Mouse (Mus musculus) A20 (cell line): ENCODE results near the gene Trabd2b.
A peak's percentile ranks its signal among the peaks of the same experiment; 100 is the strongest.

Experiments used
- DNase-seq: peaks from one replicate; pipeline ENCODE4 v3.0.0-alpha.2; 2011; ENCODE audit warnings: low read depth, low spot score

The Trabd2b gene

DNA sequence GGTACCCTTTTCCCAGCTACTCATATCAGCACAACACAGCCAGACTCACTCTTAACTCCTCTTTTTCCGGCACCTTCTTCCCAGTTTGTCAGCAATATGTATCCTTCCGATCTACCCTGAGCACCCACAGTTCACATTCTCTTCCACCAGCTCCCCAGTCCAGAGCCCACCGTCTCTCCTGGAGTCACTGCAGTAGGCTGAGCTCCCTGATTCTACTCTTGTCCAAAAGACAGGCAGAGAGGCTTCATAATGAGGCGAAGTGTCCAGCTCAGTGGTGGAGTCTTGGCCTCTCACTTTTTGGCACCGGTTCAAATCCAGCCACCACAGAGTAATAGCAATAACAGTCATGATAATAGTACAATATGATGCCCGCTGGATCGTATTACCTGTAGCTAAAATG is 133.5 kb downstream of the Trabd2b start:
- no peak for DNase-seq

GRCm38 (mm10) chr4:114541221-114541620 is 134.7 kb downstream of the Trabd2b start:
- DNase-seq = no peak

GRCm38 (mm10) chr4:114542136-114542535 is 135.6 kb downstream of the Trabd2b start:
- DNase-seq = no peak

DNA sequence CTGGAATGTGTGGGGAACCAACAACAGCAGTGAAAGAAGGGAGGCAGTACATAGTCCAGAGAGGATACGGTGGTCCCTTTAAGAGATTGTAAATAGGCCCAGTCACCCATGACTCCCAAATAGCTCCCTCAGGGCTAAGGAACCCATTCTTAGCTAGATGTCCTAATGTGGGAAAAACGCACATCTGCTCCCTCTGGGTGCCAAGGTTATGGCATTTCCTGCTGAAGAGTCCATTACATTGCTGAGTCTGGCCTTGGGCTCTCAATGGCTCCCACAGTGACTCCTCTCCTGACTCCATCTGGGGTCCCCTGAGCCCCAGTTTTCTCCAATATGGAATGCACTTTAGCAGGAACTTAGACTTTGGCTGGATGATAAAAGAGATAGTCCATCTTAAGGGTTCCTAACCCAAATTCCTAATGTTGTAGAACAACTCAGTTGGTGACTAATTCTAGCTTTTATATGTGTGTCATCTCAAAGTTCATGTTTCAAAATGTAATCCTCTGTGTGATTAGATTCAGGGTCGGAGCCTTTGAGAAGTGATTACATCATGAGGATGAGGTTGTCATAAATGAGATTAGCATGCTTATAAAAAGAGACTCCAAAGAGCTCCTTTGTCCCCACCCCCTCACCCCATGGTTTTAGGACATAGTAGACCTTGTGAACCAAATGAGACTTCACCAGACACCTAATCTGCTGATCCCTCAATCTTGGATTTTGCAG is 139.1 kb downstream of the Trabd2b start:
- no peak for DNase-seq

- no peak for DNase-seq
These were observed 141.3 kb downstream of the Trabd2b start for GRCm38 (mm10) chr4:114547658-114548448.

- DNase-seq = no peak
These were observed 143.0 kb downstream of the Trabd2b start for GRCm38 (mm10) chr4:114549487-114549886.

DNA sequence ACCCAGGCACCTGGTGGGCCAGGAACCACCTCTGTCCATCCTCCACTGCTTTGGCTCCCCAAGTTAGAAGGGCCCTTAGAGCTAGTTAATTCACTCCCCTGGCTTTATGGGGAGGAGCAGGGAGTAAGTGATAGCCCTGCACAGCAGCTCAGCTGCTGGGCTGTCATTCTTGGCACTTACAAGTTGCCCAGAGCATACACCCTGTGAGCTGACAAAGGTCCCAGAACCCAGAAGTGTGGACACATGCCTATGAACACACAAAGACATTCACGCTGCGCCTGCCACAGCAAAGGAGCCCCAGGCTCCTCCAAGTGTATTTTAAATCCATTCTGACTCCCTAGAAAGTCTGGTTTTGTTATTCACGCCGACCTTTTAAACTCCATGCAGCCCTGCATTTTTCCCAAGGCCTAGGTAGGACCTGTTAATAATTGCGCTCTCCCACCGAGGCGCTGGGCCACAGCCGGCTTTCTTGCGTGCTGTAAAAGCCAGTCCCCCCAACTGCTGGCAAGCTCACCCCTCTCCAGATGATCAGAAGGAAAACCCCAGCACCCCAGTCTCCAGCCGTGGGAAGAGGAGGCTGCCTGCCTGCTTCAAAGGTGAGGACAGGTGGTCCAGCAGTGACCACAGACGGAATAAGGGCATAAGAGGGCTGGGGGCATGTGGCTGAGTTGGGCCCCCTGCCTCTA is 144.1 kb downstream of the Trabd2b start:
- DNase-seq = no peak

- DNase-seq = no peak
These were observed 150.4 kb downstream of the Trabd2b start for GRCm38 (mm10) chr4:114556880-114557279.

DNA sequence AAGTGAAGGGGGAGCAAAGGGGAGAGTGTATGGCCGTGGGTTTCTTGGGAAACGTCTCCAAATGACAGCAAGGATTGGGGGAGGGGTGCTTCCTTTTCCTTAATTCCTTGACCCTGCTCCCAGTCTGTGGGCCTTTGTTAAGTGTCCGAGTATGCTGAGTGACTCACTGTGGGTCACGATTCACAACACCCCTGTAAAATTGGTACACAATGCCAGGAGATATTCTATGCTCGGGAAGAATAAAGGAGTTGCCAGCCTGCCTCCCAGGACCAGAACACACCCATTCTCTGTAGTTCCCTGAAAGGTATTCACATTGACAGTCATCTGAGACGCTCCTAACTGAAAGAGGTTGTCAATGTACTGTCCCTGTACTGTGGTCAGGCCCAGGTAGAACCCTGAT is 151.2 kb downstream of the Trabd2b start:
- DNase-seq = no peak

DNA sequence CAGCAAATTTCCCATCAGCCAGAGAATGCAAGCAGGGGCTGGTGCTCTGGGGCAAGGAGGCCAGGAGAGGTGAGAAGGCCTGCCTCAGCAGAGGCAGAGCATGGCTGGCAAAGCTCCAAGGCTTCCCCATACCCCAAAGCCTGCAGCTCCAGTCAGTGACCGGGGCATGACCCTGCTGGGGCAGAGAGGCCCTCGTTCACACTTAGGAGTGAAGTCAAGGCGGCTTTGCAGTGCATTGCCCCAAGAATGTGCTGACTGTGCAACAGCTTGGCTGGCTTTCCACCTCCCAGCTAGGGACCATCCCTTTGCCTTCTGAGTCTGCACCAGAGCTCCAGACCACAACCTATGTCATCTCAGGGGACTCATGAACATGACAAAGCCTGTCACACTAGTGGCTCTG is 152.0 kb downstream of the Trabd2b start:
- no peak for DNase-seq

- no peak for DNase-seq
These were observed 154.2 kb downstream of the Trabd2b start for GRCm38 (mm10) chr4:114560638-114561216.

- DNase-seq = no peak
These were observed 157.7 kb downstream of the Trabd2b start for GRCm38 (mm10) chr4:114564131-114564695.

DNA sequence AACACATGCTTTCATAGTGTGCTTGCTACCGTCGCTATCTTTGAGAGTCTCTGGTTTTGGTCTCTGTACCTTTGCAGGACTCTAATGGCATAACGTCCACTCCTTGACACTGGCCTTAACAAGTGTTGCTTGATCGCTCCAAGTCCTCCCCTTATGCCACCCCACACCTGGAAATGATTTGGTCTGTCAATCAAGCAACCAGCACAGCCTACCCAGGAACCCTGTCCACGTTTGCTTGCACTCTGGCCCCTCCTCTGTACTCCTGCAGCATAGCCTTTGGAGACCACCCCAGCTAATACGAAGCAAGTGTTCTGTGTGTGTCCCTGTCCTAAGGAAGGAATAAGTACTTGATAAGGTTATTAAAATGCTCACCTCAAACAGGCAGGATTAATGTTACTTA is 161.1 kb downstream of the Trabd2b start:
- no peak for DNase-seq

GRCm38 (mm10) chr4:114568081-114568605 is 161.6 kb downstream of the Trabd2b start:
- no peak for DNase-seq

DNA sequence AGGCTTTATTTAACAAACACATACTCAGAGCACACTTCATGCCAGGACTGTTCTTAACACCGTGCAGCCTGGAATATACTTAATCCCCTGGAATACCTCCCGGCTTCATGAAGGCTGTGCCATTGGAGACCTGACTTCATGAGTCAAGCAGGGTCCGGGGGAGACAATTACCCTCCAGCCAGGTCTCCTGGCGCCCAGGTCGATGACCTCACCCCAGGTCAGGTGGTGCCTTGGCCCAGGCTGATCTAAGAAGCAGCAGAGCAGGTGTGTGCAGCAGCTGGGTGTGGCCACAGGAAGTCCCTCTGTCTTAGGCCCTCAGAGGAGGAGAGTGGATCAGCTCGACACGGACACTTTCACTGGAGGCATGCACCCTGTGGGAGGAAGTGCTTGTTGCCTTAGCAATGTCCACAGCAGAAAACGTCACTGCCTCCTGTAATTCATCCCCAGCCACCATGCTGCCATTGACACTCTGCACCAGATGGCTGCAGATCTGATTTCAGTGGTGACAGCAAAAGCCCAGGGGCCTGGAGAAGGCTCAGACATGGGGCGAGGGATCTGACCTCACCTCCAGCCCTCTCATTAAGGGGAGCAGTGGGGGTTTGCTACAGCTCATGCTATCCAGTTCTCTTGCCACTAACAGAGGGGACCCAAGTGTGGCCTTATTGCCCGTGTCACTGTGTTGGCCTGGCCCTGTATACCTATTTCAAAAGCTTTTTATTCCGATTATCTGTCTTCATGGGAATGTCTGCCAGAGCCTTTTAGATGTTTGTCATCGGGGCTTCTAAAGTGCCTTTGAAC is 171.8 kb downstream of the Trabd2b start:
- DNase-seq = peak; percentile 4

DNA sequence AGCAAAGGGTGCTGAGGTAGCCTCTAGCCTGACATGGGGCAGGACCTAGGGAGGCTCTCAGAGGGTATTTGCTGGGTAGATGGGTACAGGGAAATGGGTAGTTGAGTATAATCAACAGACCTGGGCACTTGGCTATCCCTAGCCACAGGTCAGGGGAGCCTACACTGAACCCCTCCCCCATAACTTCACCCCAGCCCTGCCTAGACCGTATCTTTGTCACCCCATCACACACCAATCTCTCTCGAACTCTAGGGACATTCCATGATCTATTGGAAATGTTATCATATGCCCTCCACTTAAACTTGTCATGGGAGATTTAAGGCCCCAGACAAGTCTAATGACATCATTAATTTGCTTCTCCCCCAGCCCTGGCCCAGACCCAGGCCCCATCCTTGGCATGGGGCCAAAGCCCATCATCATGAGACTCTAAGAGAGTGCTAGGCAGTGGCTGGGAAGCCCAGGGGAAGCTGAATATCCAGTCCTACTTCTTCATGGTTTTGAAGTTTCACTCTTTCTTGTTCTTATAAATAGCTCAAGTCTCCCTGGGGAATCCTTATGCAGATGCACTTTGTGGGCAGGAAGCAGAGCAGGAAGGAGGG is 177.1 kb downstream of the Trabd2b start:
- no peak for DNase-seq

GRCm38 (mm10) chr4:114584686-114585085 is 178.2 kb downstream of the Trabd2b start:
- DNase-seq = no peak

DNA sequence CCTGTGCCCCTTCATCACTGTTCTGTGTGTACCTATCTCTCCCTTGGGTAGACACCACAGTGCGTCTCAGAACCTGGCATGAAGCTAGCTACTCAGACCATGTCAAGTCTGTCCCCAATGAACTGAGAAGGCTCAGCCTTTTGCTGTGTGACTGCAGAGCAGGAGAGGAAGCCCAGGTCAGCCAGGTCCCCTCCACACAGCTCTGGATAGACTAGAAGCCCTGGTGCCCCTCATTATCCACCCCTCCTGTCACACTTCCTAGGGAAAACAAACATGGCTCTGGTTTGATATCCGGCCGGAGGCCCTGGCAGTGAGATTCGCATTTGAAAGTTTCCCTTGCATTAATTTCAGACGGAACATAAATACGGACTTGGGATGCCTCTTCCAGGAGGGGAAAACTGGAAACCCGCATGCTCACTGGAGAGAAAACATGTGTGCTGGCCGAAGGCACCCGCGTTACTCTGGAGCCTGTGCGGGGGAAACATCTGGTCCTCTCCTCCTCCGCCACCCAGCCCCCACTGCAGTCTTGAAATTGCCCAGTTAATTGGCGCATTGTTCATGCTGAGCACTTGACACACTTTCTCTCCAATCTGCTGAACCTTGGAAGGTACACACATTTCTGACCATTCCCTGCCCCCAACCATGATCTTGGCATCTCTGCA is 187.2 kb downstream of the Trabd2b start:
- no peak for DNase-seq

DNA sequence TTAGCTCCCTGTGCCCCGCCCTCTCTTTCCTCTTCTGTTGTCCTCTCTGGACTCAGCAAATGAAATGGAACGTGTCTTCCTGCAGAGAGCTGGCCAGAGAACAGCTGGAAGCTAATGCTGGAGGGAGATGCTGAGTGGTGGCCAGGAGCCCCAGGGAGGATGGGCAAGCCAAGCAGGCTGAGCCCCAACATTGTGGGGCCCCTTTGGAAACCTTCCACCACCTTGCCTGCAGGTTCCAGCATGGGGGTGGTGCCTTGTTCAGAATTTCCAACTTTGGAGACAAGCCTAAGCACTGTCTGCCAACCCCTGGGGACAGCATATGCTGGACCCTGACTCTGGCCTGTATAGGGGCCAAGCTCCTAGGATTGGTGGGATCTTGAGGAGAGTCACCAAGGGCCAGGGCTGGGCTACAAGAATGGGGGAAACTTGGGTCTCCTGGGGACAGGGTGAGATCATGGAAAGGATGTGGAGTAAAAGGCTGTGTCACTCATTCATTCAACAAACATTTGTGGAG is 188.7 kb downstream of the Trabd2b start:
- DNase-seq = no peak

GRCm38 (mm10) chr4:114599121-114599520 is 192.6 kb downstream of the Trabd2b start:
- DNase-seq = peak; percentile 46
